In genomic region chrX:72644691-72645090, GRCm38 (mm10) we compare ENCODE assay signal across 14 mouse cellular contexts. TPM values are rescaled to one million over a fixed set of nuclear protein-coding genes. Genes with fewer than 3 reads are reported as not detected.
DNase-seq lines count a peak whose midpoint lies in the region; ATAC-seq and TF ChIP-seq lines count a peak whose summit lies in the region.
"Had no signal": no experiment of that assay in that cellular context is flagged by ENCODE, and none has a peak within 500 bp of the region (broad histone marks: within the 10 kb centered on the region; RNA-seq: fewer than 3 reads in every experiment).

No protein-coding gene starts in this region.

- WGBS in heart, postnatal 0 days = 36% methylated on average over 2 of the region's 2 CpGs
- WGBS in heart, embryonic 11.5 days (ENCODE audit: insufficient replicate concordance) = 45% methylated on average over 2 of the region's 2 CpGs
- 36% methylated on average over 2 of the region's 2 CpGs for WGBS in liver, postnatal 0 days (ENCODE audit: insufficient replicate concordance)

- TF ChIP-seq EP300 in heart, postnatal 0 days (IDR thresholded peaks at IDR 0.05; ENCODE audit: low read depth) = no peak
- no peak for TF ChIP-seq EP300 in liver, postnatal 0 days (IDR thresholded peaks at IDR 0.05; ENCODE audit: low read depth)

- DNase-seq in heart, postnatal 0 days (ENCODE audit: low spot score) = no peak
- DNase-seq in liver, postnatal 0 days = no peak
- DNase-seq in liver (no peak), R1 (ENCODE audit: low read depth, low spot score) (peak; percentile 15)
- peak; percentile 2 for DNase-seq in retina, embryonic 14.5 days (ENCODE audit: low spot score)
- DNase-seq in right cerebral cortex, postnatal 14 days = no peak
- DNase-seq in spleen, adult 12 weeks (ENCODE audit: low spot score) = no peak
- DNase-seq: lung, adult 2 months; thymus, postnatal 4 days had no signal

- H3K4me3 ChIP-seq in heart, postnatal 0 days (ENCODE audit: low read depth, low read length) = no peak overlapping the region
- H3K4me3 ChIP-seq in heart, embryonic 11.5 days (ENCODE audit: low read depth, low read length) = no peak overlapping the region
- no peak overlapping the region for H3K4me3 ChIP-seq in liver, postnatal 0 days (ENCODE audit: low read depth, low read length)
- H3K4me3 ChIP-seq: heart, embryonic 15.5 days; midbrain, embryonic 12.5 days had no signal

- H3K4me1 ChIP-seq in heart, postnatal 0 days (ENCODE audit: control insufficient read depth, insufficient read depth) = no peaks in the 10 kb centered on the region
- H3K4me1 ChIP-seq in heart, embryonic 11.5 days (ENCODE audit: control insufficient read depth, insufficient read depth, low read length) = no peaks in the 10 kb centered on the region
- no peaks in the 10 kb centered on the region for H3K4me1 ChIP-seq in liver, postnatal 0 days (ENCODE audit: insufficient read depth)
- H3K4me1 ChIP-seq: heart, embryonic 15.5 days; midbrain, embryonic 12.5 days had no signal

- no peak overlapping the region for H3K4me2 ChIP-seq in heart, postnatal 0 days (ENCODE audit: low read depth, low read length)
- H3K4me2 ChIP-seq in heart, embryonic 11.5 days = no peak overlapping the region
- no peak overlapping the region for H3K4me2 ChIP-seq in liver, postnatal 0 days (ENCODE audit: low read depth, low read length)
- H3K4me2 ChIP-seq: heart, embryonic 15.5 days; midbrain, embryonic 12.5 days had no signal

- H3K36me3 ChIP-seq in heart, postnatal 0 days (replicated peaks; ENCODE audit: control insufficient read depth, insufficient read depth, low read length) = no peaks in the 10 kb centered on the region
- H3K36me3 ChIP-seq in heart, embryonic 11.5 days (ENCODE audit: control insufficient read depth, insufficient read depth, low read length) = no peaks in the 10 kb centered on the region
- H3K36me3 ChIP-seq in liver, postnatal 0 days (replicated peaks; ENCODE audit: insufficient read depth, low read length) = no peaks in the 10 kb centered on the region
- H3K36me3 ChIP-seq: heart, embryonic 15.5 days; midbrain, embryonic 12.5 days had no signal

- H3K27ac ChIP-seq in heart, postnatal 0 days (ENCODE audit: low read depth) = no peak overlapping the region
- no peak overlapping the region for H3K27ac ChIP-seq in heart, embryonic 11.5 days (ENCODE audit: low read depth, low read length)
- H3K27ac ChIP-seq in liver, postnatal 0 days (ENCODE audit: low read depth) = no peak overlapping the region
- H3K27ac ChIP-seq: heart, embryonic 15.5 days; midbrain, embryonic 12.5 days had no signal

- H3K9ac ChIP-seq in heart, postnatal 0 days (replicated peaks; ENCODE audit: low read depth, low read length) = no peak overlapping the region
- no peak overlapping the region for H3K9ac ChIP-seq in heart, embryonic 11.5 days (ENCODE audit: low read depth, low read length)
- H3K9ac ChIP-seq in liver, postnatal 0 days (replicated peaks) = no peak overlapping the region
- H3K9ac ChIP-seq: heart, embryonic 15.5 days; midbrain, embryonic 12.5 days had no signal

- no peaks in the 10 kb centered on the region for H3K27me3 ChIP-seq in heart, postnatal 0 days (ENCODE audit: control insufficient read depth, insufficient read depth, low read length)
- H3K27me3 ChIP-seq in heart, embryonic 11.5 days (ENCODE audit: control insufficient read depth, insufficient read depth, low read length) = no peaks in the 10 kb centered on the region
- no peaks in the 10 kb centered on the region for H3K27me3 ChIP-seq in liver, postnatal 0 days (ENCODE audit: insufficient read depth, low read length)
- H3K27me3 ChIP-seq: heart, embryonic 15.5 days; midbrain, embryonic 12.5 days had no signal

- no peaks in the 10 kb centered on the region for H3K9me3 ChIP-seq in heart, postnatal 0 days (replicated peaks; ENCODE audit: control insufficient read depth, low read length)
- H3K9me3 ChIP-seq in heart, embryonic 11.5 days (replicated peaks; ENCODE audit: control insufficient read depth, low read length) = no peaks in the 10 kb centered on the region
- no peaks in the 10 kb centered on the region for H3K9me3 ChIP-seq in liver, postnatal 0 days (ENCODE audit: low read length)
- H3K9me3 ChIP-seq: heart, embryonic 15.5 days; midbrain, embryonic 12.5 days had no signal

- no peak for ATAC-seq in heart, postnatal 0 days (ENCODE audit: insufficient read depth, low read depth)
- ATAC-seq in heart, embryonic 11.5 days (replicated peaks; ENCODE audit: insufficient number of reproducible peaks, low FRiP score, low TSS enrichment) = no peak
- ATAC-seq in liver, postnatal 0 days = no peak
- ATAC-seq: inflammation-experienced regulatory T-cells, adult 6 months had no signal

- peak; percentile 28 for TF ChIP-seq CTCF in heart, postnatal 0 days (IDR thresholded peaks at IDR 0.05; ENCODE audit: low read depth)
- peak; percentile 28 for TF ChIP-seq CTCF in liver, postnatal 0 days (IDR thresholded peaks at IDR 0.05; ENCODE audit: low read depth)

RNA-seq across cellular contexts. Expression of gene Gabra3, which starts 12.0 kb away (rescaled TPM):
- total RNA-seq in heart, postnatal 0 days (2014; rRNA removed; ENCODE audit: low replicate concordance) = 2.4 TPM in 1 of 2 replicates, not detected in the other
- 0.36 and 0.59 TPM in 2 replicates for polyA plus RNA-seq in heart, postnatal 0 days (2015; fragmentation: Nextera tagmentation; extraction: Ambion mirVana)
- 0.43 and 0.70 TPM in 2 replicates for polyA plus RNA-seq in heart, embryonic 11.5 days (2014; fragmentation: Nextera tagmentation; extraction: Ambion mirVana)
- 0.07 and 0.09 TPM in 2 replicates for polyA plus RNA-seq in liver, postnatal 0 days (2015; fragmentation: Nextera tagmentation; extraction: Ambion mirVana)
- total RNA-seq: common myeloid progenitor, adult 5-6 weeks had no signal
- polyA plus RNA-seq: inflammation-experienced regulatory T-cells, adult 6 months had no signal

Comparison
In these comparisons a context has a peak if more than half of its experiments do, and no peak if none do; other contexts are left out.
1. DNase-seq: peak in R1 (single experiment) and retina, embryonic 14.5 days (single experiment); none in heart, postnatal 0 days (single experiment), liver, postnatal 0 days (single experiment), liver (single experiment), right cerebral cortex, postnatal 14 days (single experiment) and spleen, adult 12 weeks (single experiment).